Mouse (Mus musculus) ovary, adult 2 months (tissue): ENCODE data around the gene Slc25a27. TPM values are rescaled to one million over a fixed set of nuclear protein-coding genes. Genes with fewer than 3 reads are reported as not detected.

Experiments used
- polyA plus RNA-seq: library from polyadenylated mRNA; depleted of rRNA; stranded (reverse); fragments of >200 nt; gene quantifications from 2 replicates; pipeline ENCODE4 v1.2.3, GENCODE M21; 2012; rRNA removed

The Slc25a27 gene
- polyA plus RNA-seq = 6.2 and 7.0 TPM in 2 replicates

DNA sequence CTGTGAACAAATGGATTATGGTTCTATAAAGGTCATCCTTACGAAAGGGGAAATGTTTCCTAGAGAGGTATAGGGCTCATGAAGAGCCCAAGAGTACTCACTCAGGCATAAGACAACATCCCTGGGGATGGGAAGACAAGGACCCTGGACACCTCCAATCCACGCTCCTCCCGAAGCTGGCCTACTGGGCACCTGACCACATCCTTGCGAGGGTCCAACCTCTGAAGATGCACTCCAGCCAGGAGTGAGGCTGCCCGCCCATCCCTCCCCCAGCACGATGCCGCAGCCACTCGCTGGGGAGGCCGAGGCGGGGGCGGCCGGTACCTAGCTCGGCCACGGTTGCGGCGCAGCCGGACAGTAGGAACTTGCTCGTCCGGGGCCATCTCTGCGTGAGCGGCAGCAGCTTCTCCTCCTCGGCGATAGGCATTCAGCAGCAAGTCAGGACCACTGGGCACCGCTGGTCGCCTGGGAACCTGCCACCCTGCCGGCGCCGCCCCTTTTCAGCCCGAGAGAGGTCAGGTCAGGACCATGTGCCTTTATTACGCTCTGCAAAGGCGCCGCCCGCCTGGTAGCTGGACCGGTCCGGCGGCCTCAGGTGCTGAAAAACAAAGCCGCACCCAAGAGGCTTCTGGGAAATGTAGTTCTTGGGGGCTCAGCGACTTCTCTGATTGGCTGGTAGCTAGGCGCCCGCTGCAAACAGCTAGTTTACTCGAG is at the start of gene Slc25a27:
Gene Slc25a27, minus strand, starts transcription at position 639 of the 714 bp plus-strand sequence.

DNA sequence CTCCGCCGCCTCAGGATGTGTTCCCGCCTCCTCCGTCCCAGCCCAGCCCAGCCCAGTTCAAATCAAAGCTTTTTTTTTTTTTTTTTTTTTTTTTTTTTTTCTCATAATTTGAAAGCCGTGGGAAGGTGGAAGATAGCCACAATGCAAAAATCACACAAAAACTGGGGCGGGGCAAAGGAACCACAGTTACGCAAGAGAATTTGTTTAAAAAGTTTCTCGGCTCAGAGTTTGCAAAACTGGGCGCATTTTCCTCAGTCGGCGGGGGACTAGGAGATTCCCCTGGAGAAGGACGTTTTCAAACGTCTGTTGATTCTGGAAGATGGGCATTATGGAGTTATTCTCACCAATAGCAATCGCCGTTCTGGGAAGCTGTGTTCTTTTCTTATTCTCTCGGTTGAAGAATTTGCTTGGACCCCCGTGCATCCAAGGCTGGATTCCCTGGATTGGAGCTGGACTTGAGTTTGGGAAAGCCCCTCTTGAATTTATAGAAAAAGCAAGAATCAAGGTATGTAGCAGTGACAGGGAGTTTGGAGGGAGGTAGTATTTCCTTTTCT is 353 bp upstream of the Slc25a27 start, which contains the start of gene Cyp39a1:
Gene Cyp39a1, plus strand, starts transcription at position 136 of the 554 bp plus-strand sequence.

DNA sequence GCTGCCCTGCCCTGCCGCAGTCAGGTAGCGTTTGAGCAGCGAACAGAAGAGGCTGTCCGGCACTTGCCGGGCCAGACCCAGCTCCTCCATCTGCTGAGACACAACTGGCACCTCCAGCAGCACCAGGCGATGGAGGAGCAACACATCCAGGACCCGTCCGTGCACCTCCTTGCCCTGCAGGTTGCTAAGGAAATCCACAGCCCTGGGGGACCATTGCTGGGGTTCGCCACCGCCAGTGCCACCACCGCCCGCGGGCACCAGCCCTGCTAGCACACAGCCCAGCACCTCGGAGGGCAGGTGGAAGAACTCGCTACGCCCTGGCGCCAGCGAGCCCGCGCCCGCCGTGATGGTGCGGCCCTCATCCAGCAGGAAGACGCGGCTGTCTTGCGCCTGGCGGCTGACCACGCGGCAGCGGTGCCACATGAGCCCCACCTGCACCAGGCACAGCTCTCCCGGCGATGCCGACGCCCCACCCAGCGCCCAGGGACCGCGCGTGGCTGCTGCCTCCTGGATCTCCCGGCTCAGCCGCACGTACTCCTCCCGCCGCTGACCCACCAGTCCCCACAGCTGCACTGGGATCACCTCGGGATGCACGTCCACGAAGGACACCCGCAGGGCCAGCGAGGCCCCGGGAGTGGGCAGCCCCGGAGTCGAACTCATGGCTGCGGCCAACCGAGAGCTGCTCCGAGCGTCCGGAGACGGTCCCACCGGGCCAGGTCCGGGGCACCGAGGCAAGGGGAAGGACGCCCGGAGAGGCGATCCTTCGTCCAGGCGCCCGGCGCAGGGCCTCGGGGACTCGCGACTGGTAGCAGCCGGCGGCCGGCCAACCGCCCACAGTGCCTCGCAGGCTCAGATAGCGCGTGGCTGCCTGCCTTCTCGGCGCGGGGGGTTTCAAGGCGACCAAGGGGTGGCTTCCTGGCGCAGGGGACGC is 37.3 kb downstream of the Slc25a27 start, which contains the start of gene Tdrd6:
Gene Tdrd6, minus strand, starts transcription at position 804 of the 931 bp plus-strand sequence.

Other genes with a start within 250 kb of the Slc25a27 start
- gene Mep1a, start 164.4 kb downstream of the Slc25a27 start, polyA plus RNA-seq = 0.08 and 0.10 TPM in 2 replicates
- 1.5 and 1.7 TPM in 2 replicates for gene Ankrd66, start 123.6 kb downstream of the Slc25a27 start, polyA plus RNA-seq
- 2.7 and 3.8 TPM in 2 replicates for gene Pla2g7, start 99.1 kb downstream of the Slc25a27 start, polyA plus RNA-seq
- 0.03 TPM in 1 of 2 replicates, not detected in the other for gene Tdrd6, start 36.9 kb downstream of the Slc25a27 start, polyA plus RNA-seq
- gene Cyp39a1, start 211 bp upstream of the Slc25a27 start, polyA plus RNA-seq = 1.2 and 1.4 TPM in 2 replicates
- 5.7 and 7.7 TPM in 2 replicates for gene Rcan2, start 134.1 kb upstream of the Slc25a27 start, polyA plus RNA-seq